Mouse (Mus musculus): ENCODE measurements at regions not wholly inside any gene's neighbourhood (a gene's known extent, or its start where the extent isn't known, plus 50 kb on each side); places are given as distances from the start of the nearest gene placed in this dataset.

- H3K9ac ChIP-seq (replicated peaks; ENCODE audit: low read length) = no peak overlapping the region
- no peak overlapping the region for H3K4me2 ChIP-seq (ENCODE audit: low read length)
- H3K4me1 ChIP-seq (ENCODE audit: control insufficient read depth, insufficient read depth, low read length) = no peaks in the 10 kb centered on the region
- H3K36me3 ChIP-seq (ENCODE audit: control insufficient read depth, insufficient read depth, low read length) = no peaks in the 10 kb centered on the region
- DNase-seq (no peak), ATAC-seq (ENCODE audit: low FRiP score, low TSS enrichment) (no peak)
- H3K27me3 ChIP-seq (ENCODE audit: control insufficient read depth, insufficient read depth, low read length) = no peaks in the 10 kb centered on the region
- no peak overlapping the region for H3K4me3 ChIP-seq (replicated peaks; ENCODE audit: low read depth, low read length)
- H3K9me3 ChIP-seq (ENCODE audit: control insufficient read depth, low read length) = no peaks in the 10 kb centered on the region
- no peak overlapping the region for H3K27ac ChIP-seq (replicated peaks; ENCODE audit: low read depth, low read length)
Observed at GRCm38 (mm10) chr1:61084732-61085131, 107.0 kb downstream of the Icos start.

GRCm38 (mm10) chr1:61086811-61087210 is 109.1 kb downstream of the Icos start:
- no peak for DNase-seq

DNA sequence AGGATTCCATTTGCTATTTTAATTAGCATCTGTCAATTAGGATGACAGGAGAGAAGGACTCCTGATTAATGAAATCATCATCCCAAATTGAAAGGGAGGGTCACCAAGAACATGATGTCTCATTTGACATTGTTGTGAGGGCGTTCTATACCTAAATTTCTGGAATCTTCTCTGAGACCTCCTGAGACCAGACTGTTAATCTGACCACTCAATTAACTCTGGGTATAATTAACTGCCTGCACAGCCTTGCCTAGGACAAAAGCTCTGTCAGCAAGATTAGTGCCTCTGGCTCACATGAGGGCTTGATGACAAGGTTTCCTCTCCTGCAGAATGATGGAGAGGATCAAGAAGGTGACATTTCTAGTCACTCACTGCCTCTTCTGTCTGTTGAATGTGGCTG is 113.1 kb downstream of the Icos start:
- Histone ChIP-seq H3K27ac (replicated peaks; ENCODE audit: low read depth, low read length) (no peak overlapping the region), H3K4me3 (replicated peaks; ENCODE audit: low read depth, low read length) (no peak overlapping the region), H3K4me1 (ENCODE audit: control insufficient read depth, insufficient read depth, low read length) (0 out of 2 replicates have a peak, but pooled peaks cover 1% of the 10 kb centered on the region), H3K9me3 (ENCODE audit: control insufficient read depth, low read length) (no peaks in the 10 kb centered on the region), H3K36me3 (ENCODE audit: control insufficient read depth, insufficient read depth, low read length) (no peaks in the 10 kb centered on the region), H3K4me2 (ENCODE audit: low read length) (no peak overlapping the region), H3K9ac (replicated peaks; ENCODE audit: low read length) (no peak overlapping the region), H3K27me3 (ENCODE audit: control insufficient read depth, insufficient read depth, low read length) (no peaks in the 10 kb centered on the region)
- DNase-seq (no peak), ATAC-seq (ENCODE audit: low FRiP score, low TSS enrichment) (no peak)
- 10% methylated on average over 1 of the region's 1 CpGs for WGBS

More at GRCm38 (mm10) chr1:61086811-61087210, 109.1 kb downstream of the Icos start:
- ATAC-seq (ENCODE audit: low FRiP score, low TSS enrichment) = no peak
- WGBS = 87% methylated on average over 5 of the region's 5 CpGs
- Histone ChIP-seq H3K9ac (replicated peaks; ENCODE audit: low read length) (no peak overlapping the region), H3K27me3 (ENCODE audit: control insufficient read depth, insufficient read depth, low read length) (no peaks in the 10 kb centered on the region), H3K36me3 (ENCODE audit: control insufficient read depth, insufficient read depth, low read length) (no peaks in the 10 kb centered on the region), H3K9me3 (ENCODE audit: control insufficient read depth, low read length) (no peaks in the 10 kb centered on the region), H3K4me1 (ENCODE audit: control insufficient read depth, insufficient read depth, low read length) (no peaks in the 10 kb centered on the region), H3K4me2 (ENCODE audit: low read length) (no peak overlapping the region), H3K27ac (replicated peaks; ENCODE audit: low read depth, low read length) (no peak overlapping the region), H3K4me3 (replicated peaks; ENCODE audit: low read depth, low read length) (no peak overlapping the region)

DNA sequence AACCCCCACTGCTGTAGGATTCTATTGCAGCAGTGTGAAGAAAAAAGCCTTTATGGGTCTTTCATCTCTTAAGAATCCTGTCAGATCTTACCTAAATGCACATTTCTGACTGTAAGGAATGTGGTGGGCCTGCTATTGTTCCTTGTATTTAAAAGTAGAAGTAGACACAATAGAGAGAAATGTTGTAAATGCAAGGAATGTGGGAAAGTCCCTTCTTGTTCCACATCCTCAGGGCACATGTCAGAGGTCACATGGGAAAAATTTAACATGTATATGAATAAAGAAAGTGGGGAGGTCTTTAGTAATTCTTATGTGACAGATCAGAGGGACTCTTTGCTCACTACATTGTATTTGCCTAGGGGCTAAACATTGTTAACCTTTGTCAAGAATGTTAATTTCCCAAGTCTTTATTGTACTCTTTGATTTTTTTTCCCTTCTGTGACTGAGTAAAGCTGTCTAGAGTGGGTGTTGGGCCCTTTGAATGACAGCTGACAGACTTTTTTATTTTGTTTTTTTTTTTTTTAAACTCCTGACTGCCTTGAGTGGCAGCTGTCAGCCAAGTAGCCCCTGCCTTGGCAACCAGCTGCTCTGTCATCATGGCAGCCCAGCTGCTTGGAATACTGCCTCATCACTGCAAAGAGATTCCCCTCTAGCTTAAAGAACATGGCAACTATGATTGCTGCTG is 117.9 kb downstream of the Icos start:
- H3K9ac ChIP-seq (replicated peaks; ENCODE audit: low read length) = no peak overlapping the region
- 0 out of 2 replicates have a peak, but pooled peaks cover 3% of the 10 kb centered on the region for H3K4me1 ChIP-seq (ENCODE audit: control insufficient read depth, insufficient read depth, low read length)
- H3K36me3 ChIP-seq (ENCODE audit: control insufficient read depth, insufficient read depth, low read length) = no peaks in the 10 kb centered on the region
- ATAC-seq (ENCODE audit: low FRiP score, low TSS enrichment) = no peak
- no peak overlapping the region for H3K27ac ChIP-seq (replicated peaks; ENCODE audit: low read depth, low read length)
- H3K27me3 ChIP-seq (ENCODE audit: control insufficient read depth, insufficient read depth, low read length) = no peaks in the 10 kb centered on the region
- H3K4me3 ChIP-seq (replicated peaks; ENCODE audit: low read depth, low read length) = no peak overlapping the region
- H3K4me2 ChIP-seq (ENCODE audit: low read length) = no peak overlapping the region
- no peaks in the 10 kb centered on the region for H3K9me3 ChIP-seq (ENCODE audit: control insufficient read depth, low read length)
- no peak for DNase-seq

GRCm38 (mm10) chr1:61099341-61099740 is 121.6 kb downstream of the Icos start:
- DNase-seq = no peak
- Histone ChIP-seq H3K36me3 (ENCODE audit: control insufficient read depth, insufficient read depth, low read length) (no peaks in the 10 kb centered on the region), H3K9me3 (ENCODE audit: control insufficient read depth, low read length) (no peaks in the 10 kb centered on the region), H3K27ac (replicated peaks; ENCODE audit: low read depth, low read length) (no peak overlapping the region), H3K9ac (replicated peaks; ENCODE audit: low read length) (no peak overlapping the region), H3K4me3 (replicated peaks; ENCODE audit: low read depth, low read length) (no peak overlapping the region), H3K27me3 (ENCODE audit: control insufficient read depth, insufficient read depth, low read length) (no peaks in the 10 kb centered on the region), H3K4me2 (ENCODE audit: low read length) (no peak overlapping the region), H3K4me1 (ENCODE audit: control insufficient read depth, insufficient read depth, low read length) (0 out of 2 replicates have a peak, but pooled peaks cover 3% of the 10 kb centered on the region)
- 68% methylated on average over 5 of the region's 5 CpGs for whole genome bisulfite sequencing
- no peak for ATAC-seq (ENCODE audit: low FRiP score, low TSS enrichment)

DNA sequence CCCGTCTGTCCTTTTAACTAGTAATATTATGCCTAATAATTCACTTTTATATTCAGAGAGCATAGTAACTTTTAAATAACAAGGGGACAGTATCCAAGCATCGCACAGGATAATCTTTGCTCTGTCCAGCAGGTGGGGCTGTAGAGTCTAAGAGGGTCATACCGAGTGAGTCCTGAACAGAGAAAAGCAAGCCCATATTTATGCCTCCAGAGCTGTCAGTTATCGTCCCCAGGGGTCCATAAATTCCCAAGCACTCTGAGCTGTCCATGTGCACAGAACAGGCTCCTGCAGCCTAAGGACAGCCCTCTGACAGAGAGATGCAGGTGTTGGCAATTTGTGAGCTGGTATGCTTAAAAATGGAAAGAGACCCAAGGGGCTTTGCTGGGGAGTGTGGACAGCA is 124.0 kb downstream of the Icos start:
- no peak overlapping the region for H3K27ac ChIP-seq (replicated peaks; ENCODE audit: low read depth, low read length)
- no peak overlapping the region for H3K9ac ChIP-seq (replicated peaks; ENCODE audit: low read length)
- DNase-seq (no peak), ATAC-seq (ENCODE audit: low FRiP score, low TSS enrichment) (no peak)
- H3K4me1 ChIP-seq (ENCODE audit: control insufficient read depth, insufficient read depth, low read length) = no peaks in the 10 kb centered on the region
- no peaks in the 10 kb centered on the region for H3K27me3 ChIP-seq (ENCODE audit: control insufficient read depth, insufficient read depth, low read length)
- H3K4me2 ChIP-seq (ENCODE audit: low read length) = no peak overlapping the region
- no peak overlapping the region for H3K4me3 ChIP-seq (replicated peaks; ENCODE audit: low read depth, low read length)
- WGBS = 76% methylated on average over 4 of the region's 4 CpGs
- H3K9me3 ChIP-seq (ENCODE audit: control insufficient read depth, low read length) = no peaks in the 10 kb centered on the region
- H3K36me3 ChIP-seq (ENCODE audit: control insufficient read depth, insufficient read depth, low read length) = no peaks in the 10 kb centered on the region

DNA sequence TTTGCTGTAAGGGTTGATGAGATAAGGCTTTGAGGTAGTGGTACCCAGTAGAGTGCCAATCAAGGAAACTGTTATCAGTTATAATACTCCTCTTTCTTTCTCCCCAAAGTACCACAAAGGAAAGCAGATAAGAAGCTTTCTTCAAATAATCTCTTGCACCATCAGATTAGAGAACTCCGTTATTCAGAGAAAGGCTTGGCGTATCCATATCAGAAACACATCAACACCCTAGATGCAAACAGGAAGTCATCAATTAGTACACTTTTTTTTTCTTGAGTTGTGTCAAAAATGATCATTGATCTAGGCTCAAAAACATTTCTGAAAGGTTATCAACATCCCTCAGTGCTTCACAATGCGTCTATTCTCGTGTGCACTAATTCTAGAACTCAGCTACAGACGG is 124.6 kb downstream of the Icos start:
- H3K4me2 ChIP-seq (ENCODE audit: low read length) = no peak overlapping the region
- H3K4me3 ChIP-seq (replicated peaks; ENCODE audit: low read depth, low read length) = no peak overlapping the region
- H3K27me3 ChIP-seq (ENCODE audit: control insufficient read depth, insufficient read depth, low read length) = no peaks in the 10 kb centered on the region
- no peaks in the 10 kb centered on the region for H3K4me1 ChIP-seq (ENCODE audit: control insufficient read depth, insufficient read depth, low read length)
- no peaks in the 10 kb centered on the region for H3K36me3 ChIP-seq (ENCODE audit: control insufficient read depth, insufficient read depth, low read length)
- ATAC-seq (ENCODE audit: low FRiP score, low TSS enrichment) = no peak
- no peak for DNase-seq
- H3K27ac ChIP-seq (replicated peaks; ENCODE audit: low read depth, low read length) = no peak overlapping the region
- H3K9ac ChIP-seq (replicated peaks; ENCODE audit: low read length) = no peak overlapping the region
- no peaks in the 10 kb centered on the region for H3K9me3 ChIP-seq (ENCODE audit: control insufficient read depth, low read length)
- 83% methylated on average over 5 of the region's 5 CpGs for WGBS

GRCm38 (mm10) chr1:61103581-61103980 is 125.9 kb downstream of the Icos start:
- H3K9ac ChIP-seq (replicated peaks; ENCODE audit: low read length) = no peak overlapping the region
- no peaks in the 10 kb centered on the region for H3K36me3 ChIP-seq (ENCODE audit: control insufficient read depth, insufficient read depth, low read length)
- 96% methylated on average over 12 of the region's 12 CpGs for WGBS
- no peak overlapping the region for H3K4me3 ChIP-seq (replicated peaks; ENCODE audit: low read depth, low read length)
- no peak overlapping the region for H3K27ac ChIP-seq (replicated peaks; ENCODE audit: low read depth, low read length)
- ATAC-seq (ENCODE audit: low FRiP score, low TSS enrichment) (no peak), DNase-seq (no peak)
- H3K9me3 ChIP-seq (ENCODE audit: control insufficient read depth, low read length) = no peaks in the 10 kb centered on the region
- H3K4me2 ChIP-seq (ENCODE audit: low read length) = no peak overlapping the region
- H3K4me1 ChIP-seq (ENCODE audit: control insufficient read depth, insufficient read depth, low read length) = no peaks in the 10 kb centered on the region
- H3K27me3 ChIP-seq (ENCODE audit: control insufficient read depth, insufficient read depth, low read length) = no peaks in the 10 kb centered on the region

- Histone ChIP-seq H3K4me3 (replicated peaks; ENCODE audit: low read depth, low read length) (no peak overlapping the region), H3K27me3 (ENCODE audit: control insufficient read depth, insufficient read depth, low read length) (no peaks in the 10 kb centered on the region), H3K4me1 (ENCODE audit: control insufficient read depth, insufficient read depth, low read length) (no peaks in the 10 kb centered on the region), H3K4me2 (ENCODE audit: low read length) (no peak overlapping the region), H3K9me3 (ENCODE audit: control insufficient read depth, low read length) (no peaks in the 10 kb centered on the region), H3K27ac (replicated peaks; ENCODE audit: low read depth, low read length) (no peak overlapping the region), H3K36me3 (ENCODE audit: control insufficient read depth, insufficient read depth, low read length) (no peaks in the 10 kb centered on the region), H3K9ac (replicated peaks; ENCODE audit: low read length) (no peak overlapping the region)
- WGBS = 93% methylated on average over 13 of the region's 13 CpGs
- DNase-seq = no peak
- ATAC-seq (ENCODE audit: low FRiP score, low TSS enrichment) = no peak
Observed at GRCm38 (mm10) chr1:61111731-61112309, 134.1 kb downstream of the Icos start.
